Mouse (Mus musculus) cerebellum, adult 2 months (tissue): ENCODE measurements around the gene Schip1. TPM values are rescaled to one million over a fixed set of nuclear protein-coding genes. Genes with fewer than 3 reads are reported as not detected.
A peak's percentile ranks its signal among the peaks of the same experiment; 100 is the strongest.

Source experiments
- DNase-seq, 2 experiments: peaks; one replicate each; pipeline ENCODE4 v3.0.0; 2021
- H3K27ac ChIP-seq: fragments of 200-500 bp; 2 replicates; pipeline ENCODE4 v1.5.1; 2012; ENCODE audit warnings: low read length, control low read depth, inconsistent platforms; ENCODE audit not compliant: insufficient read depth
- H3K27me3 ChIP-seq: fragments of 200-500 bp; 2 replicates; pipeline ENCODE4 v1.6.1; 2012; ENCODE audit warnings: inconsistent platforms, mild to moderate bottlenecking, low read length, moderate library complexity; ENCODE audit not compliant: control insufficient read depth, insufficient read depth
- H3K4me1 ChIP-seq: fragments of 200-500 bp; 2 replicates; pipeline ENCODE4 v1.6.1; 2011; ENCODE audit warnings: low read length; ENCODE audit not compliant: control insufficient read depth, insufficient read depth
- H3K4me3 ChIP-seq: fragments of 200-500 bp; replicated peaks from 2 replicates; pipeline ENCODE3; 2011; ENCODE audit warnings: mild to moderate bottlenecking, low read depth, low read length, control low read depth; ENCODE audit not compliant: insufficient read depth
- CTCF ChIP-seq: fragments of 200-500 bp; IDR thresholded peaks from 2 replicates; pipeline ENCODE4 v1.5.1; 2011; ENCODE audit warnings: low read depth, mild to moderate bottlenecking, control low read depth, low read length, moderate library complexity, borderline replicate concordance; ENCODE audit not compliant: insufficient read depth
- POLR2A ChIP-seq: fragments of 200-500 bp; IDR thresholded peaks from 2 replicates; pipeline ENCODE4 v1.6.1; 2011; ENCODE audit warnings: low read length, control low read depth, borderline replicate concordance; ENCODE audit not compliant: insufficient read depth
- WGBS: fragments of 180-500 bp; shearing (Covaris S2); methylation state at CpG from one replicate; pipeline ENCODE4 v1.1.7; 2018; 5-methylcytosine and 5-hydroxymethylcytosine counted together
- polyA plus RNA-seq: library from polyadenylated mRNA; depleted of rRNA; stranded (reverse); fragments of >200 nt; gene quantifications from 2 replicates; pipeline ENCODE4 v1.2.3, GENCODE M21; 2012

Gene Schip1
- polyA plus RNA-seq, 1 experiment: 208 TPM

DNA sequence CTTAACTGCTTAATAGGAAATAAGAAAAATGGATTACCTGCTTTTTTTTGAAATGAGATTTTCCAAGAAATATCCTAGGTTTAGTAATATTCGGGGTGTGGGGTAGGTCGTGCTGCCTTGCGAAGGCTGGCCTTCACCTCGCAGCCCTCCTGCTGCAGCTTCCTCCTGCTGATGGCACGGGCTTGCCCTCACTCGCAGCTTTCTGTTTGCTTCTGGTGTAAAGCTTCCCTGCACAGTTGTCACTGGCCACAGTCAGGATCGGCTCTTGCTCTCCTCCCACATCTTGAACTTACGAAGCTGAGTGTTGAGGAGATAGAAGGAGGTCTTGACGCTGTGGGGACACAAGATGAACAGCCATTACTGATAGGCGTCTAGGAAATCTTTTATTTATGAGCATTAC is 539.9 kb downstream of the Schip1 start:
- DNase-seq: peak in 1 of 2 experiments; percentile 49
- TF ChIP-seq CTCF (no peak), POLR2A (no peak)
- Histone ChIP-seq H3K4me3 (no peak overlapping the region), H3K27me3 (no peaks in the 10 kb centered on the region), H3K4me1 (peaks cover 41% of the 10 kb centered on the region), H3K27ac (peak overlapping the region; percentile 36)
- 20% methylated on average over 10 of the region's 10 CpGs for WGBS

DNA sequence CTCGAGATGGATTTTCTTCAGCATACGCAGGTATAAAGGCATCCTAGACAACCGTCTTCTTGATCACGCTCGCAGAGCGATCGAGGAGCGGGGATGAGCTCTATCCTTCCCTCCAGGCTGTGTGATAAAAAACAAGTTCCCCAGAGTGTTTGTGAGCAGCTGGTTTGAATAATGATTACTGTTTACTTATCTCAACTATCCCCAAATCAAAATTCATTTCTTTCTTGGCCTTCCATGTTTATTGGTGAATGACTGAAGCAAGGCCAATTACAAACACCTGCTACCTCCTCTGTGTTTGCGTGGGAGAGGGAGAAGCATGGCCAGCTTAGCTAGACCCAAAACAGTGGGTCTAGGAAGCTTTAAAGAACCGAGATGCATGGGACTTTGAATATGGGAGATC is 540.4 kb downstream of the Schip1 start:
- H3K27ac ChIP-seq: peak overlapping the region; percentile 36; the same call in 1 of the 2 replicates
- H3K4me3 ChIP-seq: no peak overlapping the region
- peak in 1 of 2 experiments; percentile 60 for DNase-seq
- H3K4me1 ChIP-seq: peaks cover 45% of the 10 kb centered on the region
- H3K27me3 ChIP-seq: no peaks in the 10 kb centered on the region
- TF ChIP-seq CTCF: no peak
- no peak for TF ChIP-seq POLR2A
- 32% methylated on average over 10 of the region's 10 CpGs for WGBS

DNA sequence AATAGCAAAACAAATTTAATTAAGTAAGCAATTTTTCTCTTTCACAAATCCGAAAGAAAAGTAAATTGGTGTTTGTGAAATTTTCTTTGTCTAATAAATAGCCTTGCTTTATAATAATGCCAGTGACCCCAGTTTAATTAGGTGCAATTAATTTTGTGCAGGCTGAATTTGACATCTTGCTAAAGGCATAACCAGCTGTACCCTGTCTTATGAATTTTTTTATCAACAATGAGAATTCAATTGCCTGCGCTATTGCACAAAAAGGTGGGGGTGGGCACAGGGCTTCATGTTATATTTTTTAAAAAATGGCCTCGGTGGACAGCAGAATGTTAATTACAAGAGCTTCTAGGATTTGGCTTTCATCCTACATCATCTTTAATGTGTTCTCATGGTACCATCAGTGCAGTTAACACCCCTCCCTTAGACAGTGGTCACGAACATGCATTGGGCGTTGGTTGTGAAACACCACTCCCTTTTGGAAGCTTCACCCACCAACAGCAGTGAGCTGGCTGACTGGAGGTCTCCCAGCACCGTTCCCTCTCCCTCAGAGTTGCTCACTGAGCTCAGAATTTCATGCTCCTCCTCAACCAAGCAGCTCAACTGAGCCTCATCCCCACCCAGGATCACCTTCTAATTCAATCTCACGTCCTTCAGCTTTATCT is 541.5 kb downstream of the Schip1 start:
- peaks cover 52% of the 10 kb centered on the region for H3K4me1 ChIP-seq
- H3K27me3 ChIP-seq: no peaks in the 10 kb centered on the region
- H3K27ac ChIP-seq: no peak overlapping the region
- no peak for TF ChIP-seq CTCF
- TF ChIP-seq POLR2A: no peak
- no peak overlapping the region for H3K4me3 ChIP-seq
- no peak for DNase-seq
- 33% methylated on average over 7 of the region's 7 CpGs for WGBS

DNA sequence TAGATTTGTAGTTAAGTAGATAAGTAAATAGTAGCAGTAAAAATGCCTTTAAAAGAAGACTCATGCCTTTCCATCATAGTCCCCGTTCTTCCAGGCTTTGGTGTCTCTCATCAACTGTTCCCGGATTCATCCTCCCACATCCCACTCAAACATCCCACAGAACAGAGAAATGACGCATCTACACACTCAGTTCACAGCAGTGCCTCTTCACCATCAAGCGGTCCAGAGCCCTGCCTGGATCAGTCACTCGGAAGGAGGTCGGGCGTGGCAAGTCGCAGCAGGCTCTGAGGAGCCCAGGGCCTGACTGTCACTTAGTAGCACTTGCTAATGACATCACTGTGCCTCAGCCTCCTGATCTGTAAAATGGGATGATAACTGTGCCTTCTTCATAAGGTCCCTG is 542.1 kb downstream of the Schip1 start:
- H3K27ac ChIP-seq: peak overlapping the region; percentile 3; the same call in 1 of the 2 replicates
- TF ChIP-seq CTCF (no peak), POLR2A (no peak)

DNA sequence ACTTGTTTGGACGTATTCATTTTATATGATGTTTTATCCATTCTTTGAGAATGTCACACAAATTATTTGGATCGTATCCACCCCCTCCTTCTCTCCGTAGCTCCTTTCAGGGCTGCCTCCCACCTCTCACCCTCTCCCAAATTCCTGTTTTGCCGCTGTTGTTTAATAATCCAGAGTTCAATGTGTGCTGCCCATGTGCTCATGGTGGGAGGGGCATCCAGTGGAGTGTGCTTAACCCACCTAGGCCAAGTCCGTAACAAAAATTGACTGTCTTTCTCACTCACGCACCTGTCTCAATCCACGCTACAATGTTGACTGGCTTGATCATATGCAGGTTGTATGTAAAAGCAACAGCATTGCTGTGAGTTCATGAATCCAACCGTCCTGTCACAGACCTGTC is 542.7 kb downstream of the Schip1 start:
- no peak for TF ChIP-seq POLR2A
- H3K4me3 ChIP-seq: no peak overlapping the region
- peak overlapping the region; percentile 24; the same call in 1 of the 2 replicates for H3K27ac ChIP-seq
- WGBS: 61% methylated on average over 8 of the region's 8 CpGs
- no peaks in the 10 kb centered on the region for H3K27me3 ChIP-seq
- DNase-seq: no peak
- H3K4me1 ChIP-seq: peaks cover 52% of the 10 kb centered on the region

More for the DNA sequence above, 542.1 kb downstream of the Schip1 start:
- Histone ChIP-seq H3K4me1 (peaks cover 52% of the 10 kb centered on the region), H3K27me3 (no peaks in the 10 kb centered on the region), H3K4me3 (no peak overlapping the region)
- WGBS: 19% methylated on average over 8 of the region's 8 CpGs
- peak in 1 of 2 experiments; percentile 46 for DNase-seq

DNA sequence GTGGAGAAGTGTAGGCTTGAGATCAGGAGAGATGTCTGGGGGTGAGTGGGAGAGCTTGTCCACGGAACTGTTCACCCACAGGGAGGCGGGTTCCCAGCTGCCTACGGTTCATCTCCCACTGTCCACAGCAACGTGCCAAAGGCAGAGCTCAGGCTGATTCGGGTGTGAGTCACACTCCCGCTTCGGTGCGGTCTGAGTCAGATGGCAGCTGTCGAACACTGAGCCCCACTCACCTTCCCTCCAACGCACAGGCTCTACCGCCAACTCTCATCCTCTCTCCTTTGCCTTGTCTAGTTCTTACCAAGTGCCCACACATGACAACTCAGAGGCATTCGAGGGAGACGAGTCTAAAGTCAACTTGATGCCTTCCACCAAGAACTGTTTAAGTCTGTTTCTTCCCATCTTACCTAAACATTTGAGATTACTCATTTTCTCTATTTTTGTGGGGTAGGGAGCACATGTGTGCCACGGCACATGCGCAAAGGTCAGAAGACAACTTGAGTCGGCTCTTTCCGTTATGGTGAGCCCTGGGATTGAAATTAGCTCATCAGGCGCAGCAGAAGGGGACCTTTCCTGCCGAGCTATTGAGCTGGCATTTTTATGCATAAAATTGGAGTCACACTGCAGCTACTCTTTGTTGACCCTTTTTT is 544.4 kb downstream of the Schip1 start:
- TF ChIP-seq POLR2A (no peak), CTCF (0 out of 2 replicates have a peak, but pooled peaks have one; percentile 0)
- DNase-seq: peak; percentile 74 to 86
- Histone ChIP-seq H3K4me1 (peaks cover 46% of the 10 kb centered on the region), H3K27ac (peak overlapping the region; percentile 40), H3K4me3 (peak overlapping the region; percentile 0), H3K27me3 (no peaks in the 10 kb centered on the region)
- 11% methylated on average over 19 of the region's 19 CpGs for WGBS

DNA sequence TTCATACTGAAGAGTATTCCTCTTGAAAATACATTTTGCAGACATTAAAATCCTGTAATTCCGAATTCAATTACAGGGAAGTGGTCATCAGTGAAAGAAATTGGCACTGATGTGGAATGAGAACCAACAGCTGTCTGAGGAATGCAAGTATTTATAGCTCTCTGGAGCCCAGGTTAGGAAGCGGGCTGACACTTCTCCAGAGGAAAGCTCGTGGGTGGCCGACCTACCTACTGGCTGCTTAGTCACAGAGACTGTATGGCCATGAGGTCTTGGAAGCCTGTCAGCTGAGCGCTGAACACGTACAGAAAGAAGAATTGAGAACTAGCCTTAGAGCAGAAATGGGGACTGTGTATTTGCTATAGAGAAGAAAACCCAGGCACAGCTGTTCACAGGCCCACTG is 545.4 kb downstream of the Schip1 start:
- H3K27me3 ChIP-seq: no peaks in the 10 kb centered on the region
- peaks cover 39% of the 10 kb centered on the region for H3K4me1 ChIP-seq
- 14% methylated on average over 6 of the region's 6 CpGs for WGBS
- no peak for TF ChIP-seq POLR2A
- TF ChIP-seq CTCF: no peak
- peak overlapping the region; percentile 2; the same call in 1 of the 2 replicates for H3K27ac ChIP-seq
- DNase-seq: peak in 1 of 2 experiments; percentile 53
- H3K4me3 ChIP-seq: no peak overlapping the region

DNA sequence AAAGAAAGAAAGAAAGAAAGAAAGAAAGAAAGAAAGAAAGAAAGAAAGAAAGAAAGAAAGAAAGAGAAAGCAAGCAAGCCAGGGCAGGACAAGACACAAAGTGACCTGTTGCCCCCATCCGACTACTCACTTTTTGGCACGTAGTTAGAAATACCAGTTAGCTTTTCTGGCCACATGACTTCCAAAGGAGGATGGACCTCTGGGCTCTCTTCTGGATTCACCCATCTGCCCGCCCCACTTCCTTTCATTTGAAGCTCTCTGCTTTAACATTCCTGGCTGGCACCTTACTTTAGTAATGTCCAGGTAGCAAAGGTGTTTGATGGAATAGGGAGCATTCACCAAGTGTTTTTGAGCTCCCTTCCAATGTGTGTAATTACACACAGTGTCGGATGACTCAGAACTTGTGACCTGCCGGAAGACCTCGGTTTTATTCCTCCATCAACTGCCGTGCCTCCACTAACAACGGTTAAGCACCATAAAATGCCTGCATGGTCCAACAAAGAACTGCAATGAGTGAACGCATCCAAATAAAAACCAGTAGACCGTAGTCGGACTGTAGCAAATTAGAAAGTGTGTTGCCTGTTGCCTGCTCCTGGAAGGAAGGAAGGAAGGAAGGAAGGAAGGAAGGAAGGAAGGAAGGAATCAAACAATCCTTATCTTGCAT is 546.1 kb downstream of the Schip1 start:
- Histone ChIP-seq H3K4me1 (peaks cover 43% of the 10 kb centered on the region), H3K4me3 (no peak overlapping the region), H3K27ac (no peak overlapping the region), H3K27me3 (no peaks in the 10 kb centered on the region)
- no peak for DNase-seq
- TF ChIP-seq CTCF (no peak), POLR2A (no peak)
- 44% methylated on average over 11 of the region's 11 CpGs for WGBS
